Mouse (Mus musculus): ENCODE measurements around the gene Tmem268. TPM values are rescaled to one million over a fixed set of nuclear protein-coding genes. Genes with fewer than 3 reads are reported as not detected.

Tmem268 gene
- polyA plus RNA-seq (2016; fragmentation: Nextera tagmentation; extraction: Ambion mirVana) = 4.1 and 5.8 TPM in 2 replicates

DNA sequence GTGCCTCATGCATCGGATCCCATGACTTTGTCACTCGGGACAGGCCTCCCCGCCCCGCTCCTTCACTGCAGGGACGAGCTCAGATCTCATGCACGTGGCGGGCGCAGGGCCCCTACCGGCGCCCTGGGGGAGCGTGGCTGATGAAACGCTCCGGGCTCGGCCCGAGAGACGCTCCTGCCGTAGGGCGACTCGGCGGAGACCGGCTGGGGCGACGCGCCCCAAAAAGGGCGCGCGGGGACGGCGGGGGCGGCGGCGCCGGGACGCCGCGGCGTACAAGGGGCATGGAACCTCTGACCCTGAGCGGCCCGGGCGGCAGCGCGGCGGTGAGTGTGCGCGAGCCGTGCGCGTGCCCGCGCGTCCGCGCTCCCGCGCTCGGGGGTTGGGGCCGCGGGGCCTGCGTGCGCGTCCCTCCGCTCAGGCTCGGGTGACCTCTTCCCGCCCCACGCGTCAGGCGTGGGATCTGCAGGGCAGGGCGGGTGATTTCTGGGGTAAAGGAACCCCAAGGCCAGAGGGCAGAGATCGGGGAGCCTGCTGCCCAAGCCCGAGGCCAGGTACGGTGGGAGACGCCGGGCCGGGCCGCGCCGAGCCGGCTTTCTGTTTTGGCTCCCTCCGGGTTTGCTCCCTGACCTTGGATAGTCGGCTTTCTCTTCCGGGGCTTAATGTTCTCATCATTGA is at the start of gene Tmem268:
TSS of gene Tmem268 (plus strand) at position 375 of the 675 bp plus-strand sequence.
- Histone ChIP-seq H3K4me3 (peak within 1 kb of the TSS; percentile 75), H3K9ac (peak within 1 kb of the TSS; percentile 80), H3K27me3 (0 out of 2 replicates have a peak, but pooled peaks cover 3% of the 10 kb centered on the region), H3K27ac (peak within 1 kb of the TSS; percentile 23; the same call in 1 of the 2 replicates), H3K4me2 (replicated peaks) (peak within 1 kb of the TSS; percentile 89), H3K4me1 (peaks cover 19% of the 10 kb centered on the region), H3K9me3 (replicated peaks) (no peaks in the 10 kb centered on the region), H3K36me3 (no peaks in the 10 kb centered on the region)
- under 1% methylated on average over 64 of the region's 81 CpGs for WGBS
- peak; percentile 78 for ATAC-seq (ENCODE audit: low FRiP score)

DNA sequence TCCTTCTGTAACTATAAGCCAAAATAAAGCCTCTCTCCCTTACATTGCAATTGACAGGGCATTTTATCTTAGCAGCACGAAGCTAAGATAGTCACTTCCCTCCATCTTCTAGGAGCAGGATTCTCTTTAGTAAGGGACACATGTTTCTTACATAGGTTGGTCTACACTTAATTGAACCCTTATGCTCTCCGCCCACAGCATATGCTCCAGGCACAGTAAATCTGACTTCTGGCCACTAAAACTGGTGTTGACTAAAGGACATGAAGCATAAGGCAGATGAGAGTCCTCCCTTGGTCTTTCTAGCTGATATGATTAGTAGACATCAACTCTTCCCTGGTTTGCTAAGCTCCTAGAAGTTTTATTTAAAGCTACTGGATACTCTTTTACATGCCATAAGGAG is 45.7 kb upstream of the Tmem268 start:
- H3K36me3 ChIP-seq = no peaks in the 10 kb centered on the region
- H3K4me3 ChIP-seq = no peak overlapping the region
- no peaks in the 10 kb centered on the region for H3K27me3 ChIP-seq
- H3K9ac ChIP-seq = no peak overlapping the region
- H3K4me2 ChIP-seq (replicated peaks) = no peak overlapping the region
- WGBS = 82% methylated on average over 2 of the region's 2 CpGs
- H3K4me1 ChIP-seq = no peaks in the 10 kb centered on the region
- ATAC-seq (ENCODE audit: low FRiP score) = no peak
- no peak overlapping the region for H3K27ac ChIP-seq
- H3K9me3 ChIP-seq (replicated peaks) = no peaks in the 10 kb centered on the region

- H3K4me3 ChIP-seq = no peak overlapping the region
- ATAC-seq (ENCODE audit: low FRiP score) = no peak
- H3K9me3 ChIP-seq (replicated peaks) = no peaks in the 10 kb centered on the region
- no peaks in the 10 kb centered on the region for H3K36me3 ChIP-seq
- no peak overlapping the region for H3K9ac ChIP-seq
- H3K4me2 ChIP-seq (replicated peaks) = no peak overlapping the region
- no peaks in the 10 kb centered on the region for H3K27me3 ChIP-seq
- H3K27ac ChIP-seq = no peak overlapping the region
- H3K4me1 ChIP-seq = no peaks in the 10 kb centered on the region
- WGBS = 73% methylated on average over 4 of the region's 4 CpGs
Measured at GRCm38 (mm10) chr4:63514454-63514984, 44.1 kb upstream of the Tmem268 start.

DNA sequence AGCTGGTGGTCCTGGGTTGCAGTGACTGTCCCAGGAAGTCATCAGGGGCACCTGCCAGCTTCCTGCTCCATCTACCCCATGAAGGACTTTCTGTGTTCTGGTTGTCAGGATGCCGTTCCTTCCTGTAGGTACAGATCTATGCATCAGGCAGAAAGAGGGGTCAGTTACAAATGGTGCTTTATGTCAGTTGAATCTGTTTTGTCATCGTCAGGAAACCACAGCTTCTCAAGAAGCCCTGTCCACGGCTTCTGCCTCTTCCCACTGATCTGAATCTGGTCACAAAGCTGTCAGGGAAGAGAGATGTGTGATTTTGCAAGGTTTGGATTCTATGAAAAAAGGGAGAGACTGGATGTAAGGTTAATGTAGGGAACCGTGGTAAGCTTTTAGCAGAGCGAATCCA is 43.6 kb upstream of the Tmem268 start:
- Histone ChIP-seq H3K9ac (no peak overlapping the region), H3K9me3 (replicated peaks) (no peaks in the 10 kb centered on the region), H3K27ac (no peak overlapping the region), H3K4me2 (replicated peaks) (no peak overlapping the region), H3K4me3 (no peak overlapping the region), H3K36me3 (no peaks in the 10 kb centered on the region), H3K4me1 (no peaks in the 10 kb centered on the region), H3K27me3 (no peaks in the 10 kb centered on the region)
- WGBS = 84% methylated on average over 5 of the region's 5 CpGs
- ATAC-seq (ENCODE audit: low FRiP score) = no peak

DNA sequence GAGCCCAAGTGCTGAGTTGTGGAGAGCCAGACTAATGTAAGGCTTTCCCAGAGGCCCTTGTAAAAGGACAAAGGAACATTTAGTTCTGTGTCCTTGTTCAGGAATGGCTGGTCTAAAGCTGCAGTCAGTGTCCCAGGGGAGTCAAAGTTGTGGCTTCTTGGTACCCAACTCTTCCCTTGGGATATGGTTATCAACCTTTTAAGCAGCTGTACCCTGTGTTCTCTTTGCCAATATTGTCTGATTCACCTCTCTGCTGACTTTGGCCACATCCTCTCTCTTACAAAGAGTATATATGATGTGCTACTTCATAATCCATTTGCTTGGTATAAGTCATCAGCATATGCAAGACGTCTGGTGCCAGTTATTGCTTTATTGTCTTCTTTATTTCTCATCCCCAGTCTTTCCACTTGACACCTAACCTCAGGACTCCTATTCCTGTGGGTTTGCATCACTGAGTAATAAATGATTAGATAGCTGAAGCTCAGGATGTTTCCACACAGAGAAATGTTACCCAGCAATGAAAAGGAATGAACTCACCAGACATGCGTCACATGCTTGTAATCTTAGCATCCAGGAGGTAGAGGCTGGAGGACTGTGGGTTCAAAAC is 36.7 kb upstream of the Tmem268 start:
- 80% methylated on average over 2 of the region's 2 CpGs for WGBS
- no peak for ATAC-seq (ENCODE audit: low FRiP score)
- Histone ChIP-seq H3K36me3 (no peaks in the 10 kb centered on the region), H3K9ac (no peak overlapping the region), H3K27ac (no peak overlapping the region), H3K4me2 (replicated peaks) (no peak overlapping the region), H3K4me3 (no peak overlapping the region), H3K4me1 (no peaks in the 10 kb centered on the region), H3K9me3 (replicated peaks) (no peaks in the 10 kb centered on the region), H3K27me3 (no peaks in the 10 kb centered on the region)

DNA sequence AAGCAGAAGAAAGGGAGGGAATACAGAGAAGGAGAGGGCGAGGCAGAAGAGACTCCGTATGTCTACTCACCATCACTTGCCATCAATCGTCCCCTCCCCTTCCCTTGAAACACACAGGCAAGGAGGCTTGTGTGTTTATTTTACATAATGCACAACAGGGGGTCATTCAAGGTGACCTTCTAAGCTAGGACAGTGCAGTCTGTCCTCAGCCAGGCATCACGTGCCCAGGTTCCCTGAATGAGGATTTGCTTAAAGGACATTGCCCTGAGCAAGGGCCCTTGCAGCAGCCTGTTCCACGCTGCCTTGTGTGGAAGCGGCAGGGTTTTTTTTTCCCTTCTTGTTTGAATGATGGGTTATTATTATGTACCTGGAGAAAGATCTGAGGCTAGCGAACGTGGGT is 33.1 kb upstream of the Tmem268 start:
- Histone ChIP-seq H3K4me1 (no peaks in the 10 kb centered on the region), H3K9me3 (replicated peaks) (no peaks in the 10 kb centered on the region), H3K4me2 (replicated peaks) (no peak overlapping the region), H3K27ac (no peak overlapping the region), H3K36me3 (no peaks in the 10 kb centered on the region), H3K4me3 (no peak overlapping the region), H3K27me3 (no peaks in the 10 kb centered on the region), H3K9ac (no peak overlapping the region)
- ATAC-seq (ENCODE audit: low FRiP score) = no peak
- 77% methylated on average over 8 of the region's 8 CpGs for WGBS

GRCm38 (mm10) chr4:63528946-63529345 is 29.6 kb upstream of the Tmem268 start:
- ATAC-seq (ENCODE audit: low FRiP score) = no peak
- Histone ChIP-seq H3K9me3 (replicated peaks) (no peaks in the 10 kb centered on the region), H3K27ac (no peak overlapping the region), H3K27me3 (no peaks in the 10 kb centered on the region), H3K4me2 (replicated peaks) (no peak overlapping the region), H3K4me1 (no peaks in the 10 kb centered on the region), H3K36me3 (no peaks in the 10 kb centered on the region), H3K4me3 (no peak overlapping the region), H3K9ac (no peak overlapping the region)
- WGBS = 73% methylated on average over 6 of the region's 6 CpGs

GRCm38 (mm10) chr4:63530409-63530808 is 28.2 kb upstream of the Tmem268 start:
- H3K9me3 ChIP-seq (replicated peaks) = no peaks in the 10 kb centered on the region
- ATAC-seq (ENCODE audit: low FRiP score) = no peak
- H3K4me3 ChIP-seq = no peak overlapping the region
- H3K27me3 ChIP-seq = no peaks in the 10 kb centered on the region
- H3K4me1 ChIP-seq = no peaks in the 10 kb centered on the region
- no peak overlapping the region for H3K9ac ChIP-seq
- H3K36me3 ChIP-seq = no peaks in the 10 kb centered on the region
- H3K27ac ChIP-seq = no peak overlapping the region
- H3K4me2 ChIP-seq (replicated peaks) = no peak overlapping the region
- WGBS = 82% methylated on average over 7 of the region's 7 CpGs

DNA sequence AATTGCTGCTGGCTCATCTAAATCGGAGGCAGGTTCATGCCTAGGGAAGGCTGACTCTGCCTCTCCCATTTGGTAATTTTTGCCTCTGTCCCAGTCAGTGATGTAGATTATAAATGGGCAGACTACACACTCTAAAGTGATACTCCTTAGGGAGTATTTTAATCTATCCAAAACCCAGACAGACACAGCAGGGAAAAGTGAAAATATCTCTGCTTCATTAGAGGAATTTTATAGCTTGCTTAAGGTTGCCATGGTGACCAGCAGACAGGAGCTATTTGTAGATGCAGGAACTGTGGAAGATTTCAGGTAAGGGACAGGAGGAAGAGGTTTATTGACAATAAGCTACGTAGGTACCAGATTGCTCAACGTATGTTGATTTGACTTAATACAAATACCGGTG is 21.0 kb upstream of the Tmem268 start:
- no peaks in the 10 kb centered on the region for H3K9me3 ChIP-seq (replicated peaks)
- ATAC-seq (ENCODE audit: low FRiP score) = no peak
- H3K27ac ChIP-seq = no peak overlapping the region
- H3K36me3 ChIP-seq = no peaks in the 10 kb centered on the region
- no peak overlapping the region for H3K9ac ChIP-seq
- H3K27me3 ChIP-seq = no peaks in the 10 kb centered on the region
- H3K4me3 ChIP-seq = no peak overlapping the region
- 87% methylated on average over 4 of the region's 4 CpGs for WGBS
- no peak overlapping the region for H3K4me2 ChIP-seq (replicated peaks)
- no peaks in the 10 kb centered on the region for H3K4me1 ChIP-seq

- Histone ChIP-seq H3K4me1 (peaks cover 21% of the 10 kb centered on the region), H3K36me3 (no peaks in the 10 kb centered on the region), H3K9ac (no peak overlapping the region), H3K4me3 (no peak overlapping the region), H3K27me3 (no peaks in the 10 kb centered on the region), H3K27ac (no peak overlapping the region), H3K9me3 (replicated peaks) (no peaks in the 10 kb centered on the region), H3K4me2 (replicated peaks) (no peak overlapping the region)
- ATAC-seq (ENCODE audit: low FRiP score) = no peak
- WGBS = 78% methylated on average over 2 of the region's 2 CpGs
Measured at GRCm38 (mm10) chr4:63542209-63542608, 16.4 kb upstream of the Tmem268 start.

DNA sequence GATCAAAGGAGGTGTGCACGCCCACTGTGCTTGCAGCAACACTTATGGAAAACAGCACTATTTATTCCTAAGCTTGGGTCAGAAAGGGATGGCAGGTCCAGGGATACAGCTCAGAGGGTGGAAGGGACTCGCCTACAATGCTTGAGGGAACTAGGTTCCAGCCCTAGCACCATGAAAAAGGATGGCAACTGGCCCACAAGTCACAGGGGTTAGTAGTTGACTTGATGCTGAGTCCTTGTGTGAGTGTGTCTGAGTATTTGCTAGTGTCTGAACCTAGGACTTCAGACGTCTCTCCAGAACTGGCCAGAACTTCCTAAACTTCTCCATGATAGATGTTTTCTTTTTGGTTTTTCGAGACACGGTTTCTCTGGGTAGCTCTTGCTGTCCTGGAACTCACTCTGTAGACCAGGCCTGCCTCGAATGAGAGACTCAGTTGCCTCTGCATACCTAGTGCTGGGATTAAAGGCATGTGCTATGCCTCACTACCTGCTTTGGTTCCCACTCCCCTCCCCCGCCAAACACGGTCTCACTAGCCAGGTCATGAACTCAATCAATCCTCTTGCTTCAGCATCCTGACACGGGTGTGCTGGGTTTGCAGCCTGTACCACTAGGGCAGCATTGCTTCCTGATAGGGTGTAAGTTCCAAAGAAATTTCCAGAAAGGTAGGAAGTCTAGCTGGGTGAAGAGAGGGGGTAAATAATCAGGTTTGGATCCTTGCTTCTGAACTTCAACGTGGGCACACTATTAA is 14.7 kb upstream of the Tmem268 start:
- Histone ChIP-seq H3K4me3 (peak overlapping the region; percentile 87), H3K9me3 (replicated peaks) (no peaks in the 10 kb centered on the region), H3K36me3 (peaks cover 6% of the 10 kb centered on the region), H3K9ac (peak overlapping the region; percentile 33; the same call in 1 of the 2 replicates), H3K27me3 (no peaks in the 10 kb centered on the region), H3K27ac (peak overlapping the region; percentile 88), H3K4me2 (replicated peaks) (peak overlapping the region; percentile 79), H3K4me1 (peaks cover 24% of the 10 kb centered on the region)
- WGBS = 59% methylated on average over 10 of the region's 10 CpGs
- ATAC-seq (ENCODE audit: low FRiP score) = peak; percentile 69

DNA sequence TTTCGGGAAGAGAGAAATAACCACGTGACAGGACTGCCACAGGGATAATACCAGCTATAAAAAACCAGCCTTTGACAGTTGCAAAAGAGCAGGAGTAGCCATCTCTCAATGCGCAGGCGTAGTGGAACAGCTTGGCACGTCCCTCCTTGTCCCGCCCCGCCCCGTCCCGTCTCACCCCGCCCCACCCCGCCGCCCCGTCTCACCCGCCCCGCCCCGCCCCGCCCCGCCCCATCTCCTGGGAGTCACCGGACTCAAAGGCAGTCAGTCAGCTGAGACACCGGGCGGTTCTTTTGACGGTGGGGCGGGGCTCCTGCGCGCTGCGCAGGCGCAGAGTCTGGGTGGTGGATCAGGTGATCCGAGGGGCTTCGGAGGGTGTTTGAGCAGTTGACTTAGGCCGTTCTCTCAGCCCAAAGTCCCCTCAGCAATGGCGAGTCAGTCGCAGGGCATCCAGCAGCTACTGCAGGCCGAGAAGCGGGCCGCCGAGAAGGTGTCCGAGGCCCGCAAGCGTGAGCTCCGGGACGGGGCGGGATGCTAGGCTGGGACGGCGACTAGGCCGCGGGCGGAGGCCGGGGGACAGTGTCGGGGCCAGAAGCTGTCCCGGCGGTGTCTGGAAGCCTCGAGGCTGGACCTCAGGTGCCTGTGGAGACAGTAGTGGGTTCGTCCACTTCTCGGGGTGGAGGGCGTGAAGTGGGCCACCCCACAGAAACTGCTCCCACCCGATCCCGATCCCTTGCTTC is 13.9 kb upstream of the Tmem268 start, which contains the start of gene Atp6v1g1:
TSS of gene Atp6v1g1 (plus strand) at position 279 of the 737 bp plus-strand sequence.
- peaks cover 14% of the 10 kb centered on the region for H3K36me3 ChIP-seq
- no peaks in the 10 kb centered on the region for H3K9me3 ChIP-seq (replicated peaks)
- H3K4me1 ChIP-seq = peaks cover 24% of the 10 kb centered on the region
- H3K9ac ChIP-seq = peak within 1 kb of the TSS; percentile 93
- H3K27me3 ChIP-seq = no peaks in the 10 kb centered on the region
- WGBS = 1% methylated on average over 53 of the region's 57 CpGs
- peak within 1 kb of the TSS; percentile 87 for H3K4me3 ChIP-seq
- ATAC-seq (ENCODE audit: low FRiP score) = peak; percentile 97
- H3K27ac ChIP-seq = peak within 1 kb of the TSS; percentile 88
- H3K4me2 ChIP-seq (replicated peaks) = peak within 1 kb of the TSS; percentile 79
